Comparison of ENCODE assay signal across 1 mouse cellular context in genomic region chr9:21600186-21600585, GRCm38 (mm10).
TF ChIP-seq lines count a peak whose summit lies in the region.

No protein-coding gene starts in this region.

TF ChIP-seq in MEL, 35 proteins besides CTCF, POLR2A, EP300 and RAD21:
- no peak for TF ChIP-seq TCF12 (IDR thresholded peaks at IDR 0.05; ENCODE audit: low read depth, low read length)
- peak; percentile 46 for TF ChIP-seq TAL1 (IDR thresholded peaks at IDR 0.05; ENCODE audit: low read length)
